Mouse (Mus musculus): ENCODE data around the gene Zfp644. TPM values are rescaled to one million over a fixed set of nuclear protein-coding genes. Genes with fewer than 3 reads are reported as not detected.
A peak's percentile ranks its signal among the peaks of the same experiment; 100 is the strongest.

The Zfp644 gene
- polyA plus RNA-seq, 1 experiment from 2014 or later = 93.9 TPM

DNA sequence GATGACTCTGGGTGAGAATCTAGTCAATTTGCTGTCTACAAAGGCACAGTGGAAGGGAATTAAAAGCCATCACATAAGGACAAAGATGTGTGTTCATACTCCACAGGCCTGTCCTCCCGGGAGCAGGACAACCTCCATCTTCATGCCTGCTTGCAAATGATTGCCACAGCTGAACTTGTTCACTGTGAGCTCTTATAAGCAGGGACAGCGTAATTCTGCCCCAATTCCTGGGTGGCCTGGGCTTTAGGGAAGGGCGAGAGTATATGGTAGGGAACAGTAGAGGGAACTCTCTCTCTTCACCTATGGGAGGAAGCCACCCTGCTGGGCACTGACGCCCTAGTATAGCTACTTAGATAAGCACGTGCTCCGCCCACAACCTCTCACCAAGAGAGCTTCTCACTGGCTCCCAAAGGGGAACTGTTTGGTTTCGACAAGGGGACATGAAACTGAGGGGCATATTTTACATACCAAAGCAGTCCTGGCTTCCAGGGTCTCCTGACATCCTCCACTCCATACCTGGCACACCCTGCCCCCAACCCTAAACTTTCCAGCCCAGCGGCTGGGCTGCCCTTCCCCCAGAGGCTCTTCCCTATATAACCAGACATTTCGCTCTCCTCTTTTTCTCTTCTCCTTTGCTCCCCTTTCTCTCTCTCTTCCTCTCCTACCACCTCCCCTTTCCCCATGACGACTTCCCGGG lies 12.4 kb upstream of the Zfp644 start:
- Histone ChIP-seq H3K4me2 (ENCODE audit: low read depth, low read length) (no peak overlapping the region), H3K36me3 (replicated peaks; ENCODE audit: control insufficient read depth, insufficient read depth, low read depth, low read length) (no peaks in the 10 kb centered on the region), H3K27ac (replicated peaks; ENCODE audit: low read depth, low read length) (no peak overlapping the region), H3K27me3 (ENCODE audit: control insufficient read depth, insufficient read depth, low read length) (no peaks in the 10 kb centered on the region), H3K9ac (replicated peaks; ENCODE audit: low read length) (0 out of 2 replicates have a peak overlapping the region, but pooled peaks have one; percentile 9), H3K4me1 (ENCODE audit: control insufficient read depth, insufficient read depth, low read length) (0 out of 2 replicates have a peak, but pooled peaks cover 2% of the 10 kb centered on the region), H3K9me3 (replicated peaks; ENCODE audit: control insufficient read depth, low read length) (no peaks in the 10 kb centered on the region), H3K4me3 (ENCODE audit: low read depth, low read length) (no peak overlapping the region)
- DNase-seq (ENCODE audit: low spot score) (no peak), ATAC-seq (replicated peaks; ENCODE audit: insufficient number of reproducible peaks, low FRiP score, low TSS enrichment, low read depth) (no peak)
- WGBS = 40% methylated on average over 11 of the region's 11 CpGs

- DNase-seq (ENCODE audit: low spot score) (no peak), ATAC-seq (replicated peaks; ENCODE audit: insufficient number of reproducible peaks, low FRiP score, low TSS enrichment, low read depth) (no peak)
- Histone ChIP-seq H3K27me3 (ENCODE audit: control insufficient read depth, insufficient read depth, low read length) (no peaks in the 10 kb centered on the region), H3K4me3 (ENCODE audit: low read depth, low read length) (no peak overlapping the region), H3K4me2 (ENCODE audit: low read depth, low read length) (no peak overlapping the region), H3K4me1 (ENCODE audit: control insufficient read depth, insufficient read depth, low read length) (no peaks in the 10 kb centered on the region), H3K27ac (replicated peaks; ENCODE audit: low read depth, low read length) (no peak overlapping the region), H3K9ac (replicated peaks; ENCODE audit: low read length) (no peak overlapping the region), H3K9me3 (replicated peaks; ENCODE audit: control insufficient read depth, low read length) (no peaks in the 10 kb centered on the region), H3K36me3 (replicated peaks; ENCODE audit: control insufficient read depth, insufficient read depth, low read depth, low read length) (no peaks in the 10 kb centered on the region)
- WGBS = 85% methylated on average over 3 of the region's 3 CpGs
Observed at GRCm38 (mm10) chr5:106706363-106706762, 9.3 kb upstream of the Zfp644 start.

GRCm38 (mm10) chr5:106705162-106705561 lies 8.1 kb upstream of the Zfp644 start:
- H3K27ac ChIP-seq (replicated peaks; ENCODE audit: low read depth, low read length) = no peak overlapping the region
- H3K9ac ChIP-seq (replicated peaks; ENCODE audit: low read length) = no peak overlapping the region
- DNase-seq (ENCODE audit: low spot score) = no peak
- WGBS = 80% methylated on average over 5 of the region's 5 CpGs
- no peaks in the 10 kb centered on the region for H3K9me3 ChIP-seq (replicated peaks; ENCODE audit: control insufficient read depth, low read length)
- no peak for ATAC-seq (replicated peaks; ENCODE audit: insufficient number of reproducible peaks, low FRiP score, low TSS enrichment, low read depth)
- no peak overlapping the region for H3K4me2 ChIP-seq (ENCODE audit: low read depth, low read length)
- no peaks in the 10 kb centered on the region for H3K27me3 ChIP-seq (ENCODE audit: control insufficient read depth, insufficient read depth, low read length)
- H3K36me3 ChIP-seq (replicated peaks; ENCODE audit: control insufficient read depth, insufficient read depth, low read depth, low read length) = no peaks in the 10 kb centered on the region
- H3K4me1 ChIP-seq (ENCODE audit: control insufficient read depth, insufficient read depth, low read length) = no peaks in the 10 kb centered on the region
- H3K4me3 ChIP-seq (ENCODE audit: low read depth, low read length) = no peak overlapping the region

GRCm38 (mm10) chr5:106695681-106696395 lies 1.2 kb downstream of the Zfp644 start:
- Histone ChIP-seq H3K4me2 (ENCODE audit: low read depth, low read length) (peak overlapping the region; percentile 62), H3K9me3 (replicated peaks; ENCODE audit: control insufficient read depth, low read length) (no peaks in the 10 kb centered on the region), H3K27ac (replicated peaks; ENCODE audit: low read depth, low read length) (peak overlapping the region; percentile 99), H3K36me3 (replicated peaks; ENCODE audit: control insufficient read depth, insufficient read depth, low read depth, low read length) (no peaks in the 10 kb centered on the region), H3K4me3 (ENCODE audit: low read depth, low read length) (peak overlapping the region; percentile 74), H3K27me3 (ENCODE audit: control insufficient read depth, insufficient read depth, low read length) (no peaks in the 10 kb centered on the region), H3K4me1 (ENCODE audit: control insufficient read depth, insufficient read depth, low read length) (no peaks in the 10 kb centered on the region), H3K9ac (replicated peaks; ENCODE audit: low read length) (peak overlapping the region; percentile 96)
- WGBS = 0% methylated on average over 43 of the region's 63 CpGs
- DNase-seq (ENCODE audit: low spot score) = peak; percentile 86
- peak; percentile 89 for ATAC-seq (replicated peaks; ENCODE audit: insufficient number of reproducible peaks, low FRiP score, low TSS enrichment, low read depth)

- Histone ChIP-seq H3K4me2 (ENCODE audit: low read depth, low read length) (peak overlapping the region; percentile 35), H3K4me1 (ENCODE audit: control insufficient read depth, insufficient read depth, low read length) (no peaks in the 10 kb centered on the region), H3K27ac (replicated peaks; ENCODE audit: low read depth, low read length) (no peak overlapping the region), H3K36me3 (replicated peaks; ENCODE audit: control insufficient read depth, insufficient read depth, low read depth, low read length) (no peaks in the 10 kb centered on the region), H3K9me3 (replicated peaks; ENCODE audit: control insufficient read depth, low read length) (no peaks in the 10 kb centered on the region), H3K9ac (replicated peaks; ENCODE audit: low read length) (peak overlapping the region; percentile 96), H3K27me3 (ENCODE audit: control insufficient read depth, insufficient read depth, low read length) (no peaks in the 10 kb centered on the region), H3K4me3 (ENCODE audit: low read depth, low read length) (peak overlapping the region; percentile 74)
- ATAC-seq (replicated peaks; ENCODE audit: insufficient number of reproducible peaks, low FRiP score, low TSS enrichment, low read depth) (no peak), DNase-seq (ENCODE audit: low spot score) (no peak)
- 40% methylated on average over 9 of the region's 9 CpGs for WGBS
Observed at GRCm38 (mm10) chr5:106695141-106695540, 1.9 kb downstream of the Zfp644 start.

- Histone ChIP-seq H3K4me1 (ENCODE audit: control insufficient read depth, insufficient read depth, low read length) (no peaks in the 10 kb centered on the region), H3K27ac (replicated peaks; ENCODE audit: low read depth, low read length) (no peak overlapping the region), H3K36me3 (replicated peaks; ENCODE audit: control insufficient read depth, insufficient read depth, low read depth, low read length) (no peaks in the 10 kb centered on the region), H3K27me3 (ENCODE audit: control insufficient read depth, insufficient read depth, low read length) (no peaks in the 10 kb centered on the region), H3K9ac (replicated peaks; ENCODE audit: low read length) (no peak overlapping the region), H3K4me2 (ENCODE audit: low read depth, low read length) (peak overlapping the region; percentile 35), H3K9me3 (replicated peaks; ENCODE audit: control insufficient read depth, low read length) (no peaks in the 10 kb centered on the region), H3K4me3 (ENCODE audit: low read depth, low read length) (peak overlapping the region; percentile 74)
- no peak for ATAC-seq (replicated peaks; ENCODE audit: insufficient number of reproducible peaks, low FRiP score, low TSS enrichment, low read depth)
- no peak for DNase-seq (ENCODE audit: low spot score)
- WGBS = 94% methylated on average over 1 of the region's 1 CpGs
Observed at GRCm38 (mm10) chr5:106694683-106695082, 2.4 kb downstream of the Zfp644 start.

- H3K4me2 ChIP-seq (ENCODE audit: low read depth, low read length) = no peak overlapping the region
- DNase-seq (ENCODE audit: low spot score) = peak; percentile 14
- H3K9me3 ChIP-seq (replicated peaks; ENCODE audit: control insufficient read depth, low read length) = no peaks in the 10 kb centered on the region
- no peak overlapping the region for H3K9ac ChIP-seq (replicated peaks; ENCODE audit: low read length)
- H3K27ac ChIP-seq (replicated peaks; ENCODE audit: low read depth, low read length) = no peak overlapping the region
- no peak overlapping the region for H3K4me3 ChIP-seq (ENCODE audit: low read depth, low read length)
- no peak for ATAC-seq (replicated peaks; ENCODE audit: insufficient number of reproducible peaks, low FRiP score, low TSS enrichment, low read depth)
- H3K4me1 ChIP-seq (ENCODE audit: control insufficient read depth, insufficient read depth, low read length) = no peaks in the 10 kb centered on the region
- 85% methylated on average over 4 of the region's 4 CpGs for WGBS
- H3K27me3 ChIP-seq (ENCODE audit: control insufficient read depth, insufficient read depth, low read length) = no peaks in the 10 kb centered on the region
- no peaks in the 10 kb centered on the region for H3K36me3 ChIP-seq (replicated peaks; ENCODE audit: control insufficient read depth, insufficient read depth, low read depth, low read length)
Observed at GRCm38 (mm10) chr5:106693034-106693433, 4.1 kb downstream of the Zfp644 start.

All from embryonic facial prominence, embryonic 11.5 days (tissue).